Mouse (Mus musculus): Measurements from ENCODE around the gene Pzp. TPM values are rescaled to one million over a fixed set of nuclear protein-coding genes. Genes with fewer than 3 reads are reported as not detected.

The Pzp gene
- total RNA-seq, 1 experiment = 2.5 TPM

GRCm38 (mm10) chr6:128447063-128447462, 79.5 kb downstream of the Pzp start:
- H3K9ac ChIP-seq (ENCODE audit: insufficient read depth, low read depth, low read length, poor library complexity, severe bottlenecking) = no peak overlapping the region
- H3K4me1 ChIP-seq (ENCODE audit: control insufficient read depth in 2 of 2, insufficient read depth in 2 of 2, low read length in 2 of 2, poor library complexity in 1 of 2) = peaks cover 14 to 18% of the 10 kb centered on the region in 2 experiments
- no peak overlapping the region for H3K27ac ChIP-seq (ENCODE audit: insufficient read depth, low read depth, low read length, poor library complexity, severe bottlenecking)
- DNase-seq (ENCODE audit: low read depth, low spot score) = no peak
- no peak overlapping the region for H3K4me3 ChIP-seq (ENCODE audit: insufficient read depth in 1 of 2, low read depth in 1 of 2, low read length in 2 of 2, poor library complexity in 1 of 2, severe bottlenecking in 1 of 2)
- no peaks in the 10 kb centered on the region for H3K9me3 ChIP-seq (ENCODE audit: control insufficient read depth, insufficient read depth, low read depth, low read length)
- in situ Hi-C loops (cut with MboI; ENCODE audit: low sequenced_read_pairs in 2 of 2, unreplicated experiment in 2 of 2) = no loop called here
- H3K36me3 ChIP-seq (ENCODE audit: control insufficient read depth, insufficient read depth, low read length, poor library complexity, severe bottlenecking) = no peaks in the 10 kb centered on the region; the same call in 1 of the 2 replicates
- TF ChIP-seq ZC3H11A (IDR thresholded peaks at IDR 0.05; ENCODE audit: borderline replicate concordance, low read depth, low read length) (no peak), ZNF384 (IDR thresholded peaks at IDR 0.05; ENCODE audit: low read depth, low read length) (no peak), HCFC1 (IDR thresholded peaks at IDR 0.05; ENCODE audit: borderline replicate concordance, insufficient read depth, low read length) (no peak), MAFK (IDR thresholded peaks at IDR 0.05; ENCODE audit: insufficient read depth, low read depth, low read length) (no peak), CHD2 (IDR thresholded peaks at IDR 0.05; ENCODE audit: low read depth, low read length) (no peak)

- TF ChIP-seq ZNF384 (IDR thresholded peaks at IDR 0.05; ENCODE audit: low read depth, low read length) = no peak
- no peak for TF ChIP-seq MAFK (IDR thresholded peaks at IDR 0.05; ENCODE audit: insufficient read depth, low read depth, low read length)
- no peak for TF ChIP-seq ZC3H11A (IDR thresholded peaks at IDR 0.05; ENCODE audit: borderline replicate concordance, low read depth, low read length)
- no peak for TF ChIP-seq HCFC1 (IDR thresholded peaks at IDR 0.05; ENCODE audit: borderline replicate concordance, insufficient read depth, low read length)
- no peak for TF ChIP-seq CHD2 (IDR thresholded peaks at IDR 0.05; ENCODE audit: low read depth, low read length)
- in situ Hi-C loops (cut with MboI; ENCODE audit: low sequenced_read_pairs in 2 of 2, unreplicated experiment in 2 of 2) = no loop called here
- Histone ChIP-seq H3K4me3 (ENCODE audit: insufficient read depth in 1 of 2, low read depth in 1 of 2, low read length in 2 of 2, poor library complexity in 1 of 2, severe bottlenecking in 1 of 2) (peak overlapping the region; percentile 14 to 28; a peak in 3 of 4 replicates), H3K9ac (ENCODE audit: insufficient read depth, low read depth, low read length, poor library complexity, severe bottlenecking) (peak overlapping the region; percentile 75; the same call in 1 of the 2 replicates), H3K36me3 (ENCODE audit: control insufficient read depth, insufficient read depth, low read length, poor library complexity, severe bottlenecking) (no peaks in the 10 kb centered on the region; the same call in 1 of the 2 replicates), H3K9me3 (ENCODE audit: control insufficient read depth, insufficient read depth, low read depth, low read length) (no peaks in the 10 kb centered on the region), H3K27ac (ENCODE audit: insufficient read depth, low read depth, low read length, poor library complexity, severe bottlenecking) (peak overlapping the region; percentile 95), H3K4me1 (ENCODE audit: control insufficient read depth in 2 of 2, insufficient read depth in 2 of 2, low read length in 2 of 2, poor library complexity in 1 of 2) (peaks cover 14 to 21% of the 10 kb centered on the region in 2 experiments)
- peak; percentile 83 for DNase-seq (ENCODE audit: low read depth, low spot score)
Observed at GRCm38 (mm10) chr6:128445761-128446535, 80.6 kb downstream of the Pzp start.

GRCm38 (mm10) chr6:128440238-128440637, 86.3 kb downstream of the Pzp start:
- H3K27ac ChIP-seq (ENCODE audit: insufficient read depth, low read depth, low read length, poor library complexity, severe bottlenecking) = no peak overlapping the region
- H3K9me3 ChIP-seq (ENCODE audit: control insufficient read depth, insufficient read depth, low read depth, low read length) = no peaks in the 10 kb centered on the region
- in situ Hi-C loops (cut with MboI; ENCODE audit: low sequenced_read_pairs in 2 of 2, unreplicated experiment in 2 of 2) = no loop called here
- no peak for DNase-seq (ENCODE audit: low read depth, low spot score)
- no peak for TF ChIP-seq MAFK (IDR thresholded peaks at IDR 0.05; ENCODE audit: insufficient read depth, low read depth, low read length)
- no peak for TF ChIP-seq HCFC1 (IDR thresholded peaks at IDR 0.05; ENCODE audit: borderline replicate concordance, insufficient read depth, low read length)
- TF ChIP-seq ZNF384 (IDR thresholded peaks at IDR 0.05; ENCODE audit: low read depth, low read length) = no peak
- TF ChIP-seq CHD2 (IDR thresholded peaks at IDR 0.05; ENCODE audit: low read depth, low read length) = no peak
- TF ChIP-seq ZC3H11A (IDR thresholded peaks at IDR 0.05; ENCODE audit: borderline replicate concordance, low read depth, low read length) = no peak
- peaks cover 12 to 25% of the 10 kb centered on the region in 2 experiments for H3K4me1 ChIP-seq (ENCODE audit: control insufficient read depth in 2 of 2, insufficient read depth in 2 of 2, low read length in 2 of 2, poor library complexity in 1 of 2)
- no peak overlapping the region for H3K4me3 ChIP-seq (ENCODE audit: insufficient read depth in 1 of 2, low read depth in 1 of 2, low read length in 2 of 2, poor library complexity in 1 of 2, severe bottlenecking in 1 of 2)
- no peak overlapping the region for H3K9ac ChIP-seq (ENCODE audit: insufficient read depth, low read depth, low read length, poor library complexity, severe bottlenecking)
- peaks cover 14% of the 10 kb centered on the region for H3K36me3 ChIP-seq (ENCODE audit: control insufficient read depth, insufficient read depth, low read length, poor library complexity, severe bottlenecking)

GRCm38 (mm10) chr6:128438871-128439341, 87.6 kb downstream of the Pzp start:
- Histone ChIP-seq H3K9me3 (ENCODE audit: control insufficient read depth, insufficient read depth, low read depth, low read length) (no peaks in the 10 kb centered on the region), H3K4me1 (ENCODE audit: control insufficient read depth in 2 of 2, insufficient read depth in 2 of 2, low read length in 2 of 2, poor library complexity in 1 of 2) (peaks cover 8 to 20% of the 10 kb centered on the region in 2 experiments; a peak in 3 of 4 replicates), H3K36me3 (ENCODE audit: control insufficient read depth, insufficient read depth, low read length, poor library complexity, severe bottlenecking) (peaks cover 27% of the 10 kb centered on the region), H3K27ac (ENCODE audit: insufficient read depth, low read depth, low read length, poor library complexity, severe bottlenecking) (peak overlapping the region; percentile 8; the same call in 1 of the 2 replicates), H3K9ac (ENCODE audit: insufficient read depth, low read depth, low read length, poor library complexity, severe bottlenecking) (peak overlapping the region; percentile 85), H3K4me3 (ENCODE audit: insufficient read depth in 1 of 2, low read depth in 1 of 2, low read length in 2 of 2, poor library complexity in 1 of 2, severe bottlenecking in 1 of 2) (peak overlapping the region; percentile 52 to 93)
- no peak for TF ChIP-seq MAFK (IDR thresholded peaks at IDR 0.05; ENCODE audit: insufficient read depth, low read depth, low read length)
- no peak for TF ChIP-seq ZNF384 (IDR thresholded peaks at IDR 0.05; ENCODE audit: low read depth, low read length)
- no peak for TF ChIP-seq CHD2 (IDR thresholded peaks at IDR 0.05; ENCODE audit: low read depth, low read length)
- TF ChIP-seq HCFC1 (IDR thresholded peaks at IDR 0.05; ENCODE audit: borderline replicate concordance, insufficient read depth, low read length) = no peak
- TF ChIP-seq ZC3H11A (IDR thresholded peaks at IDR 0.05; ENCODE audit: borderline replicate concordance, low read depth, low read length) = no peak
- no peak for DNase-seq (ENCODE audit: low read depth, low spot score)
- in situ Hi-C loops (cut with MboI; ENCODE audit: low sequenced_read_pairs in 2 of 2, unreplicated experiment in 2 of 2) = no loop called here

Measured in ES-E14 (cell line).